Mouse (Mus musculus): ENCODE measurements around the gene 2010300C02Rik. TPM values are rescaled to one million over a fixed set of nuclear protein-coding genes. Genes with fewer than 3 reads are reported as not detected.

Gene 2010300C02Rik
- polyA plus RNA-seq (2014; fragmentation: Nextera tagmentation; extraction: Ambion mirVana): 1.3 and 1.9 TPM in 2 replicates

DNA sequence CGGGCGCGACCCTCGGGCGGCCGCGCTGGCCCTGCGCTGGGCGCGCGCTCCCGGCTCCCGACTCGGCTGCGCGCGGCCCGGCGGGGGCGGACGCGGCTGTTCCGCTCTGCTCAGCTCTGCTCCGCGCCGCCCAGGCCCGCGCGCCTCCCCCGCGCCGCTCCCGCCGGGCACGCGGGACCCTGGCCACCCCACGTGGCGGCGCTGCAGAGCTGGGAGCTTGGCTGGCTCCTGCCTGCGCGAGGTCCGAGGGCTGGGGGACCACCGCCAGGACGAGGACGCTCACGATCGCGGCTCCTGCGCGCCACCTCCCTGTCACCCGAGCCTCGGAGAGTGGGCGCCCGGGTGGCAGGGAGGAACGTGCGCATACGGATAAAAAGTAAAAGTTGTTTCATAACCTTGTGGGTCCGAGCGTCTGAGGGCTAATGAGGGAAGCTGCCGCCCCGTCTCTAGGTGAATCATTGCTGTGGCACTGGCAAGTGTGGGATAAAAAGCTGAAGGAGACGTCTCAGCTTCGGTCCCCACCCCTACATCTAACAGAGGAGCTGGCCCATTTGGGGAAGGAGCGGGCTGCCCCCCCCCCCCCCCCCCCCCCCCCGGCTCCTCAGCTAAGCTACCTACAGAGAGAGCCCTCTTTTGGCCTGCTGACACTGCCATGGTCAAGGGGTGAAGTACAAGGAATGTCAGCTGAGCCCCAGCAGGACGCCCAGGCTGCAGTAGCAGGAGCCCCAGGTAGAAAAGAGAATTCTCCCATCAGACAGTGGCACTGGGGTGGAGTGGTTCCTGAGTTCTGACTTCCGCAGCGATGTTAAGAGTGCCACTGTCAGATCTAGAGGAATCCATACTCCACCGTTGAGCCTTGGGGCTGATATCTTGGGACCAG is at the start of gene 2010300C02Rik:
2010300C02Rik (minus strand) TSS at position 325 of the 880 bp plus-strand sequence.
- 1% methylated on average over 58 of the region's 69 CpGs for WGBS

GRCm38 (mm10) chr1:37759407-37759806 is 39.5 kb upstream of the 2010300C02Rik start:
- H3K4me2 ChIP-seq (ENCODE audit: low read length): no peak overlapping the region
- H3K36me3 ChIP-seq (ENCODE audit: control insufficient read depth, insufficient read depth, low read length): no peaks in the 10 kb centered on the region
- H3K27ac ChIP-seq (replicated peaks; ENCODE audit: low read depth, low read length): no peak overlapping the region
- no peak for ATAC-seq (ENCODE audit: low FRiP score, low TSS enrichment)
- H3K27me3 ChIP-seq (ENCODE audit: control insufficient read depth, insufficient read depth, low read length): no peaks in the 10 kb centered on the region
- no peak overlapping the region for H3K4me3 ChIP-seq (replicated peaks; ENCODE audit: low read depth, low read length)
- no peaks in the 10 kb centered on the region for H3K4me1 ChIP-seq (ENCODE audit: control insufficient read depth, insufficient read depth, low read length)
- no peaks in the 10 kb centered on the region for H3K9me3 ChIP-seq (ENCODE audit: control insufficient read depth, low read length)
- H3K9ac ChIP-seq (replicated peaks; ENCODE audit: low read length): no peak overlapping the region
- peak; percentile 17 for DNase-seq

More for the DNA sequence above, at the start of gene 2010300C02Rik:
- peak; percentile 80 for ATAC-seq (ENCODE audit: low FRiP score, low TSS enrichment)
- peak; percentile 84 for DNase-seq
- Histone ChIP-seq H3K4me3 (replicated peaks; ENCODE audit: low read depth, low read length) (peak within 1 kb of the TSS; percentile 54), H3K9ac (replicated peaks; ENCODE audit: low read length) (peak within 1 kb of the TSS; percentile 54), H3K9me3 (ENCODE audit: control insufficient read depth, low read length) (no peaks in the 10 kb centered on the region), H3K4me2 (ENCODE audit: low read length) (peak within 1 kb of the TSS; percentile 89), H3K27ac (replicated peaks; ENCODE audit: low read depth, low read length) (no peak within 1 kb of the TSS), H3K27me3 (ENCODE audit: control insufficient read depth, insufficient read depth, low read length) (no peaks in the 10 kb centered on the region), H3K36me3 (ENCODE audit: control insufficient read depth, insufficient read depth, low read length) (no peaks in the 10 kb centered on the region), H3K4me1 (ENCODE audit: control insufficient read depth, insufficient read depth, low read length) (peaks cover 8% of the 10 kb centered on the region; the same call in 1 of the 2 replicates)

- no peak overlapping the region for H3K4me3 ChIP-seq (replicated peaks; ENCODE audit: low read depth, low read length)
- no peak overlapping the region for H3K9ac ChIP-seq (replicated peaks; ENCODE audit: low read length)
- DNase-seq: no peak
- no peaks in the 10 kb centered on the region for H3K27me3 ChIP-seq (ENCODE audit: control insufficient read depth, insufficient read depth, low read length)
- peaks cover 10% of the 10 kb centered on the region; the same call in 1 of the 2 replicates for H3K4me1 ChIP-seq (ENCODE audit: control insufficient read depth, insufficient read depth, low read length)
- no peak overlapping the region for H3K4me2 ChIP-seq (ENCODE audit: low read length)
- H3K36me3 ChIP-seq (ENCODE audit: control insufficient read depth, insufficient read depth, low read length): no peaks in the 10 kb centered on the region
- H3K27ac ChIP-seq (replicated peaks; ENCODE audit: low read depth, low read length): no peak overlapping the region
- no peaks in the 10 kb centered on the region for H3K9me3 ChIP-seq (ENCODE audit: control insufficient read depth, low read length)
- WGBS: 89% methylated on average over 9 of the region's 9 CpGs
- no peak for ATAC-seq (ENCODE audit: low FRiP score, low TSS enrichment)
Measured at GRCm38 (mm10) chr1:37744650-37745259, 24.9 kb upstream of the 2010300C02Rik start.

- Histone ChIP-seq H3K9me3 (ENCODE audit: control insufficient read depth, low read length) (no peaks in the 10 kb centered on the region), H3K4me3 (replicated peaks; ENCODE audit: low read depth, low read length) (no peak overlapping the region), H3K9ac (replicated peaks; ENCODE audit: low read length) (peak overlapping the region; percentile 42), H3K27me3 (ENCODE audit: control insufficient read depth, insufficient read depth, low read length) (no peaks in the 10 kb centered on the region), H3K4me1 (ENCODE audit: control insufficient read depth, insufficient read depth, low read length) (peaks cover 10% of the 10 kb centered on the region; the same call in 1 of the 2 replicates), H3K27ac (replicated peaks; ENCODE audit: low read depth, low read length) (peak overlapping the region; percentile 55), H3K4me2 (ENCODE audit: low read length) (peak overlapping the region; percentile 38), H3K36me3 (ENCODE audit: control insufficient read depth, insufficient read depth, low read length) (no peaks in the 10 kb centered on the region)
- ATAC-seq (ENCODE audit: low FRiP score, low TSS enrichment) (no peak), DNase-seq (peak; percentile 65)
- WGBS: 20% methylated on average over 14 of the region's 14 CpGs
Measured at GRCm38 (mm10) chr1:37742602-37743270, 22.9 kb upstream of the 2010300C02Rik start.

- ATAC-seq (ENCODE audit: low FRiP score, low TSS enrichment): no peak
- WGBS: 60% methylated on average over 11 of the region's 11 CpGs
Measured at GRCm38 (mm10) chr1:37742126-37742525, 22.2 kb upstream of the 2010300C02Rik start.

DNA sequence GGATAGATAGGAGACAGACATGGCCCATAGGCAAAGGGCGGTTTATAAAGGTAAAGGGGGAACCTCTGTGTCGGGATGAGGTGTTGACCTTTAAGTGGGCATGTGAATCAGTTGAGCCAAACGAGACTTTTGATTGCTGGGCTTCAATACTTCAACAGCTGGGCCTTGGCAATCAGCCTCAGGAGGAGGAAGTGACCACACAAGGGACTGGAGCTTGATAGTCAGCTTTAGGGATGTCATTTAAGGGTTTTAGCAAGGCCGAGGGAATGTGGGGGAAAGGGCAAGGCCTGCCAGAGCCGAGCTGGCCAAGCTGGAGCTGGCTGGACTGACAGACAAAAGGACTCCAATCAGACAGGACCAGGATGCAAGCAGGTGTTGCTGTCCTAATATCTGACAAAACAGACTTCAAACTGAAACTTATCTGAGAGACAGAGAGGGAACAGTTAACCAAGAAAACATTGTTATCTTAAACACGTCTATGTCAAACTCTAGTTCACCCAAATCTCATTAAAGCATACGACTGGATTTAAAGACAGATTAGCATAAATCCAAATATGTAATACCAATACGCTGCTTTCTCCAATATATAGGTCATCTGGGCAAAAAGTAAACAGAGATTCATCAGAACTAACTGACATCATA is 20.4 kb upstream of the 2010300C02Rik start:
- WGBS: 66% methylated on average over 8 of the region's 8 CpGs
- no peak overlapping the region for H3K4me3 ChIP-seq (replicated peaks; ENCODE audit: low read depth, low read length)

More at GRCm38 (mm10) chr1:37742126-37742525, 22.2 kb upstream of the 2010300C02Rik start:
- peak; percentile 52 for DNase-seq
- Histone ChIP-seq H3K36me3 (ENCODE audit: control insufficient read depth, insufficient read depth, low read length) (no peaks in the 10 kb centered on the region), H3K4me3 (replicated peaks; ENCODE audit: low read depth, low read length) (no peak overlapping the region), H3K27me3 (ENCODE audit: control insufficient read depth, insufficient read depth, low read length) (no peaks in the 10 kb centered on the region), H3K4me2 (ENCODE audit: low read length) (no peak overlapping the region), H3K9me3 (ENCODE audit: control insufficient read depth, low read length) (no peaks in the 10 kb centered on the region), H3K27ac (replicated peaks; ENCODE audit: low read depth, low read length) (0 out of 2 replicates have a peak overlapping the region, but pooled peaks have one; percentile 32), H3K4me1 (ENCODE audit: control insufficient read depth, insufficient read depth, low read length) (peaks cover 10% of the 10 kb centered on the region; the same call in 1 of the 2 replicates), H3K9ac (replicated peaks; ENCODE audit: low read length) (no peak overlapping the region)

DNA sequence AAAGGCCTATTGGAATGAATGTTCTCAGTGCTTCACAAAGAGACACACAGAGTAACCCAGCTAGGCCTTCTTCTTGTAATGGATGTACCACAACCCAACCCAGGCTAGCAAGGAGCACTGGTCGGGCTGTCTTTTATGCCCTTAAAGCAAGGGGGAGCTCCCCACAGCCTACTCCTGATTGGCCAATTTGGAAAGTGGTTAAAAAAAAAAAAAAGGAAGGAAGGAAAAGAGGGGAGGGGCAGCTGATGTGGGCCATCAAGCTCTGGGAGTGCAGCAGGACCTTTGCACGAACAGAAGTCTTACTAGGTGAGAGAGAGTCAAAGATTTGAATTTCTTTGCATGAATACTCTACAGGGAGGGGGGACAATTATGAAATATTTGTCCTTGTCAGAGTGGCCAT is 19.0 kb upstream of the 2010300C02Rik start:
- Histone ChIP-seq H3K4me3 (replicated peaks; ENCODE audit: low read depth, low read length) (no peak overlapping the region), H3K4me2 (ENCODE audit: low read length) (no peak overlapping the region), H3K4me1 (ENCODE audit: control insufficient read depth, insufficient read depth, low read length) (peaks cover 10% of the 10 kb centered on the region; the same call in 1 of the 2 replicates), H3K27me3 (ENCODE audit: control insufficient read depth, insufficient read depth, low read length) (no peaks in the 10 kb centered on the region), H3K36me3 (ENCODE audit: control insufficient read depth, insufficient read depth, low read length) (no peaks in the 10 kb centered on the region), H3K9ac (replicated peaks; ENCODE audit: low read length) (no peak overlapping the region), H3K9me3 (ENCODE audit: control insufficient read depth, low read length) (no peaks in the 10 kb centered on the region), H3K27ac (replicated peaks; ENCODE audit: low read depth, low read length) (no peak overlapping the region)
- WGBS: 77% methylated on average over 2 of the region's 2 CpGs
- DNase-seq (no peak), ATAC-seq (ENCODE audit: low FRiP score, low TSS enrichment) (no peak)

More for the DNA sequence above, 20.4 kb upstream of the 2010300C02Rik start:
- ATAC-seq (ENCODE audit: low FRiP score, low TSS enrichment): no peak
- Histone ChIP-seq H3K4me1 (ENCODE audit: control insufficient read depth, insufficient read depth, low read length) (peaks cover 10% of the 10 kb centered on the region; the same call in 1 of the 2 replicates), H3K4me2 (ENCODE audit: low read length) (no peak overlapping the region), H3K27ac (replicated peaks; ENCODE audit: low read depth, low read length) (no peak overlapping the region), H3K27me3 (ENCODE audit: control insufficient read depth, insufficient read depth, low read length) (no peaks in the 10 kb centered on the region), H3K9ac (replicated peaks; ENCODE audit: low read length) (no peak overlapping the region), H3K9me3 (ENCODE audit: control insufficient read depth, low read length) (no peaks in the 10 kb centered on the region), H3K36me3 (ENCODE audit: control insufficient read depth, insufficient read depth, low read length) (no peaks in the 10 kb centered on the region)
- no peak for DNase-seq

GRCm38 (mm10) chr1:37737045-37737444 is 17.2 kb upstream of the 2010300C02Rik start:
- H3K4me2 ChIP-seq (ENCODE audit: low read length): no peak overlapping the region
- H3K27ac ChIP-seq (replicated peaks; ENCODE audit: low read depth, low read length): no peak overlapping the region
- no peaks in the 10 kb centered on the region for H3K4me1 ChIP-seq (ENCODE audit: control insufficient read depth, insufficient read depth, low read length)
- DNase-seq (no peak), ATAC-seq (ENCODE audit: low FRiP score, low TSS enrichment) (no peak)
- no peaks in the 10 kb centered on the region for H3K36me3 ChIP-seq (ENCODE audit: control insufficient read depth, insufficient read depth, low read length)
- 86% methylated on average over 4 of the region's 4 CpGs for WGBS
- no peak overlapping the region for H3K4me3 ChIP-seq (replicated peaks; ENCODE audit: low read depth, low read length)
- H3K9ac ChIP-seq (replicated peaks; ENCODE audit: low read length): no peak overlapping the region
- no peaks in the 10 kb centered on the region for H3K27me3 ChIP-seq (ENCODE audit: control insufficient read depth, insufficient read depth, low read length)
- H3K9me3 ChIP-seq (ENCODE audit: control insufficient read depth, low read length): no peaks in the 10 kb centered on the region
